Mouse (Mus musculus) thymus, postnatal 10 days (tissue): ENCODE measurements around the gene Dnase2a.
A peak's percentile ranks its signal among the peaks of the same experiment; 100 is the strongest.

Experiments
- DNase-seq, 2 experiments: peaks; one replicate each; pipeline ENCODE4 v3.0.0; 2021; ENCODE audit warnings: low spot score in 2 of 2

Gene Dnase2a

DNA sequence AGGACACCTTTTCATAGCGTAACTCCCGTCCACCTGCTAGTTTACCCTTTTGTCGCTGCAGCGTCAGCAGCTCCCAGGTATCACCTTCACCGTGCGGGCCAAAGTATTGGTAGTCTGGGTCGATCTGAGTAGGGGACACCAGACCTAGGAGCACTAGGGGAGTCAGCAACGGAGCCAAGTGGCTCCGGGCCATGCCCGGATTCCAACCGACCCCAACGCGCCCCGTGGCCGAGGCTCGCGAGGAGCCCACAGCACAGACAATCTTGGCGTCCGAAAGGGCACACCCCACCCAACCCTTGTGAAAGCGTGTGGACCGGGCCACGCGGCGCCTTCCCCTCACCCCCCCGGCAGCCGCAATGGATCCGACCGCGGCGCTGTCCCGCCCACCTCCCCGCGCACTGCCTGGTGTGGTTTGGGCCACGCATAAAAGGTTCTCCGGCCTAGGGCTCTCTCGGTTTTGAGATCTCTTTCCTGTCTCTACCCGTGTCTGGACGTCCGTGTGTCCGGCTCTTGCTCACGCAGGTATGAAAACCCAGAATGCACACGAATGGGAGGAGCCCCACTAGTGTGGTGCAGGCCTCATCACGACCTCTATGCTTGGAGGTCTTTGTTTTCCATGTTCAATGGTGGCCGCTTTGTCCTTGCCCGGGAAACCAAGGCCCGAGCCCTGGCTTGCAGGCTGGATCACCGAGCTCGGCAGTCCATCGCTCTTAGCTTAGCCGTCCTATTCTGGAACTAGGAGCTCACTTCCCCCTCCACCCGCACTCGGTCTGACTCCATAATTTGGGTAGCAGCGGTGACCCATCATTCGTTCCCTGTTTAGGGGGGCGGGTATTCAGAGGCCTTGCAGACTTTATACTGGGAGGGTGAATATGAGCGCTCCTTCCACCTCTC, 61.1 kb downstream of the Dnase2a start, which contains the start of the genes Gm49661, Prdx2 and Rnaseh2a:
TSS of gene Gm49661 (minus strand) at position 193 of the 894 bp plus-strand sequence.
TSS of gene Prdx2 (plus strand) at position 347 of the 894 bp plus-strand sequence.
TSS of gene Rnaseh2a (minus strand) at position 527 of the 894 bp plus-strand sequence.
- DNase-seq: peak in 1 of 2 experiments; percentile 54

- no peak for DNase-seq
Measured at GRCm38 (mm10) chr8:84970135-84970790, 61.9 kb downstream of the Dnase2a start.

GRCm38 (mm10) chr8:84970913-84971312, 62.6 kb downstream of the Dnase2a start:
- DNase-seq: no peak
